Mouse (Mus musculus): ENCODE measurements around the gene Avpr2.

DNA sequence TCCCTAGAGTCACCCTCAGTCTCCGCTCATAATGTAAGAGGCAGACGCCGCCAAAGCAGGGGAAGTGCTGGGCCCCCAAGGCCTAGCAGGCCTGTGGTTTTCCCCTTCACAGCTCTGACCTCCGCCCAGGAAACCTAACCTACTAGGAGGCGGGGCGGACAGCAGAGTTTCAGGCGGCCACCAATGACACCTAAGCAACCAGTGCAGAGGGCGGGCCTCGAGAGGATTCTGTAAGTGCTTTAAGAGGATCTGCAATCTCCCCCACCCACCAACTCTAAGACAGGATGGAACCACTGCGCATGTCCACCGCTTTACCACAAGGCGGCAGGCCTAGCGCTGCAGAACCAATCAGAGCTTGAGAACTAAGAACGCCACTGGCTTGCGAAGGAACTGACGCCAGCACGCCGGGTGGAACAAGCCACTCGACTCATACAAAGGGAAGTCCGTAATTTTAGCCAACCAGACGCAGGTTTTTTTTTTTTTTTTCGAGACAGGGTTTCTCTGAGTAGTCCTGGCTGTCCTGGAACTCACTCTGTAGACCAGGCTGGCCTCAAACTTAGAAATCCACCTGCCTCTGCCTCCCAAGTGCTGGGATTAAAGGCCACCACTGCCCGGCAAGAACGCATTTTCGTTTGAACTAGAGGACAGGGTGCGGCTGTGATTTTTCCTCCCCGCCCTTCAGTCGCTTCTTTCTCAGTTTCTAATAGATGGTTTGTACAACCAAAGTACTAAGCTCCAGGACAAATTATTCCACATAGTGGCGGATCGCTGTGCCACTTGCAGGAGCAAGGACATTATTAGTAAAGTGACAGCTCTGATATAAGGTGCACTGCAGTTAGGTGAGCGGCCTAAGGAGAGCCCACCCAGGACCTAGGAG, 23.2 kb downstream of the Avpr2 start:
- TF ChIP-seq POLR2A (IDR thresholded peaks at IDR 0.05; ENCODE audit: low read depth, low read length) (no peak), CTCF (conservative IDR thresholded peaks at IDR 0.05; ENCODE audit: insufficient read depth, insufficient read length, low read depth, low read length) (peak; percentile 41)

Measured in kidney, adult 2 months (tissue).